Mouse (Mus musculus) adrenal gland, postnatal 14 days (tissue): ENCODE data around the gene Cdip1. TPM values are rescaled to one million over a fixed set of nuclear protein-coding genes. Genes with fewer than 3 reads are reported as not detected.
"Not testable (repeated sequence)": the region's sequence is repeated elsewhere in the genome, so short reads cannot be mapped to it uniquely, and the experiment has no call there.

ENCODE experiments used
- DNase-seq: peaks from one replicate; pipeline ENCODE4 v3.0.0; 2021; ENCODE audit warnings: mixed read lengths
- long read RNA-seq, 2 experiments: library from polyadenylated mRNA; stranded (forward); transcript quantifications; one replicate each; pipeline ENCODE4 v2.0.0; 2021
- total RNA-seq: library from RNA; stranded (reverse); gene quantifications from 2 replicates; pipeline ENCODE4 v1.2.3, GENCODE M21; 2021

The Cdip1 gene
- 129 and 135 TPM in 2 replicates for total RNA-seq
- long read RNA-seq, experiment 1, full-length matches to known transcripts = 95 of 160 reads
- long read RNA-seq, experiment 1, partial matches to known transcripts = 9 of 160 reads
- long read RNA-seq, experiment 1, other reads (novel, unspliced or antisense) = 56 of 160 reads
- long read RNA-seq, experiment 2, full-length matches to known transcripts = 95 of 125 reads
- long read RNA-seq, experiment 2, partial matches to known transcripts = 9 of 125 reads
- long read RNA-seq, experiment 2, other reads (novel, unspliced or antisense) = 21 of 125 reads

DNA sequence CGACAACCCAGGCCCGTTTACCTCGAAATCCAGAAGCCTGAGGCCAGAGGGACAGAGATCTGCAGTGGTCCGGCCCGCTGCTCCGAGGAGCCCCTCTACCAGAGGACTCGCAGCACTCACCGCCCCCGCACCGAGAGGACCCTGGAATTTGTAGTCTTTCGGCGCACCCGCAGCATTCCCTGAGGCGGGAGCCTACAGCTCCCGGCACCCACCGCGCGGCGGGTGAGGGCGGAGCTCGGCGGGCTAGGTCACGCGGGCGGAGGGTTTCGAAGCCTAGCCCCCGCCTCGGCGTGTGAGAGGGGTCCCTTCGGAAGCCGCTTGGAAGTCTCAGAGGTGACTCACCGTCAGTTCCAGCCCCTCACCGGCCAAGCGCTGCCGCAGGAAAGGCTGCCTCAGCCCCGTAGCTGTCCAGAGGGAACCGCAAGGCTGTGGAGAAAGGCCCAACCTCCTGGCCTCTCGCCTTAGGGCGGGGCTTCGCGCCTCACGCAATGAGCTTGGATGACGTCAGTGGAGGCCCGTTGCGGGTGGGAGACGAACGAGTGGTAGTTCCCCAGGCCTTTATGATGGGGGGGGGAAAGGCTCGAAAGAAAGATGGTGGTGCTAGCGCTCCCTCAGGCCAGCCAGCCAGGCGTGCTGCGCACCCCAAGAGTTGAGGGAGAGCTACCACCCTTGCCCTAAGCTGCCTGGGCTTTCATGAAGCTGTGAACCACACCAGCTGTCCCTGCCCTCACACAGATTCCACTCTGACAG is at the start of gene Cdip1:
Gene Cdip1, minus strand, starts transcription at position 483 of the 750 bp plus-strand sequence.
- peak; percentile 96 for DNase-seq

DNA sequence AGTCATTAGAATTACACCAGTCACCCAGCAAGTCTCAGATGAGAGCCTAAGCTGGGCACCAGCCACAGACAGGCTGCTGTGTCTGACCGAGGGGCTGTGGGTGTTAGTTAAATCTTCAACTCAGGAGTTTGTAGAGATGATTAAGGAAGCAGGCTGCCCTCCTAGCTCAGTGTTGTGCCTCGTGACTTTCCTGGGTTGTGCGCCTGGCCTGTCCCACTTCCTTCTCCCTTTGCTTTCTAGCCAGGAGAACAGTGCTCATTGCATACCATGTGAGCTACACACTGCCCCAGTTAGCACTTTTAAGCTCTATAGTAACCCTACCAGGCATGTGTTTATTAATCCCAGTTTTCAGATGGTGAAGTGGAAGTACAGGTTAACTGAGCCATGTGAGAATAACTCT is 49.5 kb upstream of the Cdip1 start:
- no peak for DNase-seq

DNA sequence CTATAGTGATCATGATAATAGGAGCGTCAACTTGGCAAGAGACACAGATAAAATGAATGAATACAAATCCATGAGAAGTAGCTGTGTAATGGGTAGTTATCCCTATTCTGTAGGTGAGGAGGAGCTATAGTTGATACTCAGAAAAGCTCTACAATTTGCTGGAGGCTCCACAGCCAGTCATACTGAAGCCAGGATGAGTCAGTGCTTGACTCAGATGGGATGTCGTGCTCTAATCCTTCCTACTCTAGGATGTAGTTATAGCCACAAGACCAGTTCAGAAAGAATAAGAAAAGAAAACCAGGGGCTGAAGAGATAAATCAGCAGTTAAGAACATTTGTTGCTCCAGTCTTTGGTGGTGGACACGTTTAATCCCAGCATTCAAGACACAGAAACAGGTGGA is 47.5 kb upstream of the Cdip1 start:
- DNase-seq = no peak

- no peak for DNase-seq
These were observed 45.1 kb upstream of the Cdip1 start, which contains the start of gene 4930562C15Rik for GRCm38 (mm10) chr16:4835191-4835590. Gene 4930562C15Rik (plus strand): TSS chr16:4835416.

- DNase-seq = no peak
These were observed 43.8 kb upstream of the Cdip1 start for GRCm38 (mm10) chr16:4833858-4834257.

GRCm38 (mm10) chr16:4831650-4832419 is 41.7 kb upstream of the Cdip1 start:
- peak; percentile 83 for DNase-seq

DNA sequence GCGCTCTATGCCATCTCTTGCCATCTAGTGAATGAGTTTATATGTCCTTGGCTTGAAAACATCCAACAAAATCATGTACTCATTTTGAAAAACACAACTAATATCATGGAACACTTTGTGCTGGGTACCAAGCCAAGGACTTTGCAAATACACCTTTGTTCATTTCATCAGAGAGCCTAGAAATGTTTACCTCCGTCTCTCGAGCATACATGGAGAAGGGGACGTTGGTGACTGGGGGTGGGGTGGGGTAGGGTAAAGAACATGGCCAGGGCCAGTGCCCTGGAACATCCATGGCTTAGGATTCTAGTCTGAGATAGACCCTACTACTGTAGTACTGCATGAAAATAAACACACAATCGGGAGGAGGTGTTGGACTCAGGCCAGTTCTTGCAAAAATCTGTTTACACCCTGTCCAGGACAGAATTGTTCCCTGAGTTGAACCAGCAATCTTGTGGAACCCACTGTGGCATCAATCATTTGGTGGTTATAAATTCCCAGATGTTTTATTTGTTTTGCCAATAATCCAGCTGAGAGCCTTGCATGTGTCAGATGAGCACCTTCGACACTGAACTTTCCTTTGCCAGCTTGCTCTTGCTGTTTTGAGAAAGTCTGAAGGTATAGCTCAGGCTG is 39.3 kb upstream of the Cdip1 start:
- no peak for DNase-seq

- DNase-seq = no peak
These were observed 37.5 kb upstream of the Cdip1 start for GRCm38 (mm10) chr16:4827639-4828038.

- not testable (repeated sequence) for DNase-seq
These were observed 34.4 kb upstream of the Cdip1 start for GRCm38 (mm10) chr16:4824466-4824865.

GRCm38 (mm10) chr16:4818349-4818748 is 28.3 kb upstream of the Cdip1 start:
- DNase-seq = no peak

- DNase-seq = no peak
These were observed 6.5 kb upstream of the Cdip1 start for GRCm38 (mm10) chr16:4796631-4797030.

DNA sequence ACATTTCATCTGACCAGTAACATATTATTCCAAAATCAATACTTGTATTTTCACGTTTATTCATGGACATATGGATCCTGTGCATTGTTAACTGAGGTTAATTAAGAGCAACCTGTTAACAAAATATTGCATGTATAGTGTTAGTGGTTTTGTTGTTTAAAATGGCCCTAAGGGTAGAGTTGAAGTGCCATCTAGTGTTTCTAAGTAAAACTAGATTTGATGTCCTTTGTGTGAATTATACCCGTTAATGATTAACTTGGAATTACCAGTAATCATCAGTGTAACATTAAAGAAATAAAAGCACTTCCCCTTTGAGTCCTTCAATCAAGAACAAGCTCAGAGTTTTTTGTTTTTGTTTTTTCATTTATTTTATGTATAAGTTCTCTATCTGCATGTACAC is 1.2 kb upstream of the Cdip1 start:
- no peak for DNase-seq

DNA sequence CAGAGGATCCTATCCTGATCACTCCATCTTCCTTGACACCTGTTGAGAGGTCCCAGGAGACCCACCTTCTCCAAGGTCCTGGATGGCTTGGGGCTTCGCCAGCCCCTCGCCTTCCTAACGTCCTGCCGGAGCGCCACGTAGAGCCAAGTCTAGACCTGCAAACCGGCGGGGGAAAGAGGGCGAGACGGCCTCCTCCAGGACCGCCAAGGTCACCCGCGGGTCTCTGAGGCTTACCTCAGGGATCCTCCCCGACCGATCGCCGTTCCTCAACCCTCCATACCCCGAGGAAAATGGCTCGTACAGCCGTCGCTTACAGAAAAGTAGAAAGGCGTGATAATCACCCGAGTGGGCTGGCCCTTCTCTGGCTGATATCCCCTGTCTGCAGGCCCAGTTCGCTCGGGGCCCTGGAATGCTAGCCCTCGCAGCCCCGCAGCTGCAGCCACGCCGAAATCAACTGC is 752 bp downstream of the Cdip1 start:
- DNase-seq = no peak

GRCm38 (mm10) chr16:4788176-4788575 is 1.9 kb downstream of the Cdip1 start:
- no peak for DNase-seq

DNA sequence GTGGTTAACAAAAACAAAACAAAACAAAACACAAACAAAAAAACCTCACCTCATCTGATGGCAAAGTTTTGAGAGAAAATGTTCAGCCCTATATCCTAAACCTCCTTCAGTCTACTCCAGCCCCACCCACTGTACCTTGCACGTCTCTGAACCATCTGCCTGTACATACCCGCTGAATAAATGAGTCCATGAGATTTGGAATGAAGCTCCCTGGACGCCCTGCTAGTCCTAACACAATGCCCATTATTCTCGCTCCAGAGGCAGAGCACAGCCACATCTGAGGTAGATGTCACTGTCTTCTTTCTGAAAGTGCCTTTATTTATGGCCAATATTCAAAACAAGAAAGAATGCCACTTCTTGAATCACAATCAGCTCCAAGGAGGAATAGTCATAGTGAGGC is 4.4 kb downstream of the Cdip1 start:
- DNase-seq = no peak

DNA sequence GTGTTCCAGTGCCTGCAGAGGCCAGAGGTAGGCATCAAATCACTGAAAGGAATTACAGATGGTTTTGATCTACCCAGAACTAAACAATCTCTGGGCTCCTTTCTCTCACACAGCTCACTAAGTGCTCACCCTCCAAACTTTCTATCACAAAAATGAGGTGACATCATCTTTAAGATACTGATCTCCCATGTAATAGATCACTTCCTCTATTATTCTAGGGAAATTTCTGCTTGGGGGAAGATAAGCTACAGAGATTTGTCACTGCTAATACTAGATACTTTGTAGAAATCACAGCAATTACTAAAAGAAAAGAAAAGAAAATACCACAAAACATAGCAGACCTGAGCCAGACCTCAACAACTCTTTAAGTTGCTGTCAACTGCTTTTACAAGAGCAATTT is 7.6 kb downstream of the Cdip1 start:
- DNase-seq = no peak

DNA sequence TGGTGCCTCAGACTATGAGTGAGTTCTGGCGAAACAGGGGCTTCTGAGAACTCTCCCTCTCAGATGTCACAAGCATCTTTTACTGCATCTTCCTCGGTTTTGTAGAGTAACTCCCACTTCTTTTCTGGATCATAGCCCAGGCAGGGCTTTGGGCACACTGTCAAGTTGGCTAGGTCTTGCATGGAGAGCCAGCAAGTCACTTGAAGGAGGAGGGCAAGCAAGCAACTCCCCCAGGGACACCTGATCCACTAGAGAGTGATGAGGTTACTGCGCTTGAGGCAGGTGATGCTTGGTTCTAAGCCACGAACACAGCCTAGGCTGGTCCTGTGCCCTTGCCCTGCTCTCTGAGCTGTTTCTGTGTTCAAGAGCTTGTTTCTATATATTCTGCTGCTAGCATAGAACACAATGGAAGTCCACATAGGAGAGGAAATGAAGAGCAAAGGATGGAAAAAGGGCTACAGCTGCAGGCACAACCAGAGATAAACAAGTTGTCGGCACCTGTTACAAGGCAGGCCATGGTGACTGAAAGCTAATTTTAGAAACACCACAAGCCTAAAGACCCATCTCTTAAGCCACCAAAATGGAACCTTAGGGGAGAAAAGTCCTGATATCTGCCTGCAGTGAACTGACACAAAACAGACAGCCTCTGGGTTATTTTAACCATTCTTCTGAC is 8.4 kb downstream of the Cdip1 start:
- DNase-seq = peak; percentile 83

- no peak for DNase-seq
These were observed 11.2 kb downstream of the Cdip1 start for GRCm38 (mm10) chr16:4778940-4779339.

DNA sequence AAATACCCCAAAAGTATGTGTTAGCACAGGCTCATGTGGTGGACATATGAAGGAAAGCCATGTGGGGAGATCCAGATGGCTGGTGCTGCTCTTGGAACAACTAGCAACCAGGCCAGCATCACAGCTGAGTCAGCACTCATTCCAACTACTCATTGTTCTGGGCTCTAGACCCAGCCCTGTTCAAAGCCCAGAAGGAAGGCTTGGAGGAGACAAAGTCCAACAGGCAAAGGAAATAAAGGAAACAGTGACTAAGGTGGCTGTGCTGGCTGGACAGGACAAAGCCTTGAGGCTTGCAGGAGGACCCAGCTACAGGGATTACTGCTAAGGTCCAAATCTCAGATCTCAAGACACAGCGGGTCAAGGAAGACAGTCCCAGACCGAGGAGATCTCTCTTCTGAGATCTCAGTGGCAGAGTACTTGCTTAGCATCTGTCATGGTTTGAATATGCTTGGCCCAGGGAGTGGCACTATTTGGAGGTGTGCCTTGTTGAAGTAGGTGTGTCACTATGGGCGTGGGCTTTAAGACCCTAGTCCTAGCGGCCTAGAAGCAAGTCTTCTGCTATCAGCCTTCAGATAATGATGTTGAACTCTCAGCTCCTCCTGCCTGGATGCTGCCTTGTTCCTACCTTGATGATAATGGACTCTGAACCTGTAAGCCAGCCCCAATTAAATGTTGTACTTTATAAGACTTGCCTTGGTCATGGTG is 12.0 kb downstream of the Cdip1 start:
- DNase-seq = no peak

DNA sequence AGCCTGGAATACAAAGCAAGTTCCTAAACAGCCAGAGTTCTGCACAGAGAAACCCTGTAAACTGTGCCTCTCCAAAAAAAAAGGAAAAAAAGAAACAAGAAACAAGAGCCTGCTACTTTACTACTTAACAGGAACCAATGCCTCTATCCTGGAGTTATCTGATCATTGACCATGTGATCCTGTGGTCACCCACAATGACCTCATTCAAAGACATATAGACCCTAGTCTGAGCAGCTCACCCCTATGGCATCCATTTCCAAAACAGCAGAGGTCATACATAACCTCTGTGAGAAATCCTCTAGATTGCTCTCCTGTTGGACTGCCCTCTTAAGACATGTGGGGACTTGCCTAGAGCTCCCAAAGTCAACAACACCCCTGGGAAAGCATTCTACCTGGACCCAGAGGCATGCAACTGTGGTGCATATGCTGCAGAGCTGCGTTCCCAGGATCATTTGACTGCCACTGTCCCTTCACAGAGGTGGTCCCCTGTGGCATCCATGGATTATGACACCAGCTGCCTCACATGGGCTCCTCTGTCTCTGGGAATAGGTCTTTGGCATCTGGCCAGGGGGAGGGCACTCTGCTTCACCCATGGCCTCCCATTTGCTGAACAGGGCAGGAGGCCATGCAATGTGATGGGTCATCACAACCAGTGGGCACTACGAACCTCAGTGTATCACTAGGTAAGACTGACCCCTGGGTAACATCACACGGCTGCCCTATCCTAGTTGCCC is 12.8 kb downstream of the Cdip1 start:
- DNase-seq = peak; percentile 70
